Mouse (Mus musculus) neural tube, embryonic 14.5 days (tissue): Measurements from ENCODE around the gene Wbp1l. TPM values are rescaled to one million over a fixed set of nuclear protein-coding genes. Genes with fewer than 3 reads are reported as not detected.

ENCODE experiments used
- ATAC-seq: fragments of 200-750 bp; cut with Nextera tagmentation; 2 replicates; pipeline ENCODE4 v1.8.0; 2017; ENCODE audit warnings: low read depth, mild to moderate bottlenecking, moderate TSS enrichment, moderate library complexity
- H3K27ac ChIP-seq: fragments of 300-500 bp; sonication (generic); 2 replicates; pipeline ENCODE4 v1.5.1; 2014; ENCODE audit warnings: low read depth, mild to moderate bottlenecking, control low read depth, low read length, moderate library complexity, mixed read lengths
- H3K27me3 ChIP-seq: fragments of 300-500 bp; sonication (generic); 2 replicates; pipeline ENCODE4 v1.6.1; 2014; ENCODE audit warnings: low read length; ENCODE audit not compliant: control insufficient read depth, insufficient read depth
- H3K36me3 ChIP-seq: fragments of 300-500 bp; sonication (generic); 2 replicates; pipeline ENCODE4 v1.6.1; 2014; ENCODE audit warnings: low read length, mixed read lengths; ENCODE audit not compliant: control insufficient read depth, insufficient read depth
- H3K4me1 ChIP-seq: fragments of 300-500 bp; sonication (generic); 2 replicates; pipeline ENCODE4 v1.6.1; 2014; ENCODE audit warnings: low read length; ENCODE audit not compliant: control insufficient read depth, insufficient read depth
- H3K4me2 ChIP-seq: fragments of 300-500 bp; sonication (generic); 2 replicates; pipeline ENCODE4 v1.6.1; 2014; ENCODE audit warnings: mild to moderate bottlenecking, low read depth, low read length, control low read depth
- H3K4me3 ChIP-seq: fragments of 300-500 bp; sonication (generic); 2 replicates; pipeline ENCODE4 v1.5.1; 2014; ENCODE audit warnings: low read depth, low read length, control low read depth, mixed read lengths
- H3K9ac ChIP-seq: fragments of 300-500 bp; sonication (generic); replicated peaks from 2 replicates; pipeline ENCODE4 v1.6.1; 2014; ENCODE audit warnings: low read depth, mild to moderate bottlenecking, control low read depth, low read length, mixed read lengths
- H3K9me3 ChIP-seq: fragments of 300-500 bp; sonication (generic); 2 replicates; pipeline ENCODE4 v1.6.1; 2016; ENCODE audit warnings: low read length; ENCODE audit not compliant: control insufficient read depth
- WGBS: fragments of 180-500 bp; shearing (Covaris S2); extraction: QIAGEN DNeasy Blood & Tissue Kit; methylation state at CpG from one replicate; pipeline ENCODE4 v1.1.7; 2014; 5-methylcytosine and 5-hydroxymethylcytosine counted together
- polyA plus RNA-seq: library from polyadenylated mRNA; unstranded; fragments of >200 nt; fragmentation: Nextera tagmentation; extraction: Ambion mirVana; gene quantifications from 2 replicates; pipeline ENCODE4 v1.2.1, GENCODE M21; 2014

The Wbp1l gene
- polyA plus RNA-seq, 1 experiment from 2014 or later, result 28.2 TPM

GRCm38 (mm10) chr19:46608158-46608557 lies 9.3 kb downstream of the Wbp1l start:
- Histone ChIP-seq H3K36me3 (0 out of 2 replicates have a peak, but pooled peaks cover 8% of the 10 kb centered on the region), H3K4me1 (no peaks in the 10 kb centered on the region), H3K4me2 (no peak overlapping the region), H3K9ac (no peak overlapping the region), H3K4me3 (no peak overlapping the region), H3K27ac (no peak overlapping the region), H3K27me3 (no peaks in the 10 kb centered on the region), H3K9me3 (no peaks in the 10 kb centered on the region)
- WGBS, result 99% methylated on average over 7 of the region's 7 CpGs
- no peak for ATAC-seq

- peaks cover 15% of the 10 kb centered on the region for H3K4me1 ChIP-seq
- H3K9ac ChIP-seq, result no peak overlapping the region
- no peak overlapping the region for H3K4me2 ChIP-seq
- no peak for ATAC-seq
- no peak overlapping the region for H3K27ac ChIP-seq
- H3K4me3 ChIP-seq, result no peak overlapping the region
- no peaks in the 10 kb centered on the region for H3K36me3 ChIP-seq
- H3K9me3 ChIP-seq, result no peaks in the 10 kb centered on the region
- H3K27me3 ChIP-seq, result no peaks in the 10 kb centered on the region
- WGBS, result 93% methylated on average over 11 of the region's 11 CpGs
These were observed 17.5 kb downstream of the Wbp1l start for GRCm38 (mm10) chr19:46616378-46616777.

GRCm38 (mm10) chr19:46617361-46617760 lies 18.5 kb downstream of the Wbp1l start:
- no peak overlapping the region for H3K9ac ChIP-seq
- no peak overlapping the region for H3K27ac ChIP-seq
- peaks cover 24% of the 10 kb centered on the region for H3K4me1 ChIP-seq
- H3K36me3 ChIP-seq, result no peaks in the 10 kb centered on the region
- H3K4me2 ChIP-seq, result no peak overlapping the region
- H3K9me3 ChIP-seq, result no peaks in the 10 kb centered on the region
- H3K27me3 ChIP-seq, result no peaks in the 10 kb centered on the region
- no peak for ATAC-seq
- WGBS, result 94% methylated on average over 8 of the region's 8 CpGs
- H3K4me3 ChIP-seq, result no peak overlapping the region

- H3K9ac ChIP-seq, result no peak overlapping the region
- no peaks in the 10 kb centered on the region for H3K36me3 ChIP-seq
- no peak overlapping the region for H3K27ac ChIP-seq
- H3K4me1 ChIP-seq, result peaks cover 33% of the 10 kb centered on the region
- H3K9me3 ChIP-seq, result no peaks in the 10 kb centered on the region
- WGBS, result 65% methylated on average over 9 of the region's 9 CpGs
- no peak for ATAC-seq
- no peak overlapping the region for H3K4me2 ChIP-seq
- no peak overlapping the region for H3K4me3 ChIP-seq
- H3K27me3 ChIP-seq, result no peaks in the 10 kb centered on the region
These were observed 19.4 kb downstream of the Wbp1l start for GRCm38 (mm10) chr19:46618322-46618721.

- H3K4me3 ChIP-seq, result no peak overlapping the region
- no peak overlapping the region for H3K4me2 ChIP-seq
- no peaks in the 10 kb centered on the region for H3K9me3 ChIP-seq
- H3K27ac ChIP-seq, result no peak overlapping the region
- H3K27me3 ChIP-seq, result no peaks in the 10 kb centered on the region
- ATAC-seq, result no peak
- no peaks in the 10 kb centered on the region for H3K36me3 ChIP-seq
- H3K9ac ChIP-seq, result no peak overlapping the region
- 79% methylated on average over 19 of the region's 19 CpGs for WGBS
- H3K4me1 ChIP-seq, result peaks cover 40% of the 10 kb centered on the region
These were observed 20.1 kb downstream of the Wbp1l start for GRCm38 (mm10) chr19:46619001-46619400.

GRCm38 (mm10) chr19:46619518-46619917 lies 20.6 kb downstream of the Wbp1l start:
- WGBS, result 93% methylated on average over 6 of the region's 6 CpGs
- Histone ChIP-seq H3K27me3 (no peaks in the 10 kb centered on the region), H3K9me3 (no peaks in the 10 kb centered on the region), H3K27ac (no peak overlapping the region), H3K4me3 (no peak overlapping the region), H3K9ac (no peak overlapping the region), H3K36me3 (no peaks in the 10 kb centered on the region), H3K4me1 (peaks cover 45% of the 10 kb centered on the region), H3K4me2 (no peak overlapping the region)
- ATAC-seq, result no peak

- no peak for ATAC-seq
- Histone ChIP-seq H3K36me3 (no peaks in the 10 kb centered on the region), H3K4me1 (peaks cover 45% of the 10 kb centered on the region), H3K27me3 (no peaks in the 10 kb centered on the region), H3K27ac (no peak overlapping the region; the same call in 1 of the 2 replicates), H3K4me2 (no peak overlapping the region), H3K4me3 (no peak overlapping the region), H3K9ac (no peak overlapping the region), H3K9me3 (no peaks in the 10 kb centered on the region)
- WGBS, result 76% methylated on average over 14 of the region's 14 CpGs
These were observed 21.3 kb downstream of the Wbp1l start for GRCm38 (mm10) chr19:46620016-46620808.

- Histone ChIP-seq H3K9ac (no peak overlapping the region), H3K36me3 (no peaks in the 10 kb centered on the region), H3K27me3 (no peaks in the 10 kb centered on the region), H3K4me2 (no peak overlapping the region), H3K4me3 (no peak overlapping the region), H3K9me3 (no peaks in the 10 kb centered on the region), H3K27ac (peak overlapping the region; percentile 22), H3K4me1 (peaks cover 45% of the 10 kb centered on the region)
- no peak; the same call in 1 of the 2 replicates for ATAC-seq
- 31% methylated on average over 19 of the region's 19 CpGs for WGBS
These were observed 22.6 kb downstream of the Wbp1l start for GRCm38 (mm10) chr19:46621236-46622183.
